Mouse (Mus musculus): ENCODE data around the gene Dmrt1.
A peak's percentile ranks its signal among the peaks of the same experiment; 100 is the strongest.

The Dmrt1 gene

GRCm38 (mm10) chr19:25628490-25628889, 123.1 kb downstream of the Dmrt1 start:
- DNase-seq = peak; percentile 19 to 63

GRCm38 (mm10) chr19:25635119-25635518, 129.7 kb downstream of the Dmrt1 start:
- DNase-seq = no peak

- DNase-seq = peak in 1 of 2 experiments; percentile 18
Observed at GRCm38 (mm10) chr19:25635622-25636244, 130.3 kb downstream of the Dmrt1 start.

- DNase-seq = no peak
Observed at GRCm38 (mm10) chr19:25638766-25639361, 133.4 kb downstream of the Dmrt1 start.

- DNase-seq = no peak
Observed at GRCm38 (mm10) chr19:25641786-25642185, 136.4 kb downstream of the Dmrt1 start.

- no peak for DNase-seq
Observed at GRCm38 (mm10) chr19:25647136-25647535, 141.7 kb downstream of the Dmrt1 start.

- DNase-seq = no peak
Observed at GRCm38 (mm10) chr19:25648701-25649100, 143.3 kb downstream of the Dmrt1 start.

- no peak for DNase-seq
Observed at GRCm38 (mm10) chr19:25650474-25650873, 145.1 kb downstream of the Dmrt1 start.

GRCm38 (mm10) chr19:25652560-25652959, 147.1 kb downstream of the Dmrt1 start:
- DNase-seq = no peak

Measured in spleen, adult 18-20 months (tissue).